Mouse (Mus musculus): ENCODE data around the gene Gm4450. TPM values are rescaled to one million over a fixed set of nuclear protein-coding genes. Genes with fewer than 3 reads are reported as not detected.
"Not testable (repeated sequence)": the region's sequence is repeated elsewhere in the genome, so short reads cannot be mapped to it uniquely, and the experiment has no call there.

The Gm4450 gene
- polyA plus RNA-seq, 1 experiment, result not detected

DNA sequence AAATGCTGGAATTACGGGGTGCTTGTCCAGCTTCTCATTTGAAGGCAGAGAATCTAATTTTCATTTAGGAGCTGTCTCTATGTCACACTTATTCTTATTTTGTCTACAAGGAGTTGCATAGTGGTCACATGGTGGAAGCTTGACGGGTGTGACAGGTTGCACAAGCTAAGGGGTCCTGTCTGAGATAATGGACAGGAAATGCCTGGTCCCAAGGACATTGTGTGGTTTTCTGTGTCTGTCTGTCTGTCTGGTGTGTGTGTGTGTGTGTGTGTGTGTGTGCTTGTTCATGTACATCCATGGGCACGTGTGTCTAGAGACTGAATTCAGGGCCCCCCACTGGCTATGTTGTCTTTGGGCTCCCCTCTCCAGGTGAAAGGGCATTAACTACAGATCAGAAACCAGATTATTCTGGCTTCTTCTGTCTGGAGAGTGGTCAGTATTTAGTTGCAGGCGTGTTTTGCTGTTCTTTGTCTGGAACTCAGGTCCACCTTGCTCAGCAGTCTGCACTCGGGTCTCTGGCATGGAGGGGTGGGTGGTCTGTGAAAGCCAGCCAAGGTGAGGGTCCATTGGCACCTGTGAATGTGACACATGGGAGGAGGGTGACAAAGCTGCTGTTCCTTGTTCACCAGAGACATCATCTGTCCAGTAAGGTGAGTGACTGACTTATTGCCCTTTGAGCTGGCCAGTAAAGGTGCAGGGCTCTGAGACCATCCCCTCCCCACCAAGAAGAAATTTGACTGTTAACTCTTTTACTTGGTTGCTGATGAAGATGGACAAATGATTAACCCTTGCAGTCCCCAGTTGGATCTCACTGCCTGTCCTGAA lies 40.3 kb downstream of the Gm4450 start:
- WGBS, result 87% methylated on average over 5 of the region's 5 CpGs
- Histone ChIP-seq H3K27me3 (ENCODE audit: control insufficient read depth, insufficient read depth, low read length) (no peaks in the 10 kb centered on the region), H3K4me3 (ENCODE audit: control insufficient read depth, insufficient read depth, low read length) (no peak overlapping the region), H3K4me1 (replicated peaks; ENCODE audit: control insufficient read depth, insufficient read depth, low read length) (peaks cover 10% of the 10 kb centered on the region), H3K36me3 (ENCODE audit: control insufficient read depth, insufficient read depth, low read length) (no peaks in the 10 kb centered on the region), H3K27ac (ENCODE audit: control insufficient read depth, insufficient read depth, low read length) (no peak overlapping the region)
- no peak for DNase-seq
- TF ChIP-seq CTCF (IDR thresholded peaks at IDR 0.05; ENCODE audit: borderline replicate concordance, control insufficient read depth, extremely low read depth, insufficient read depth, low read length, poor library complexity) (no peak), POLR2A (IDR thresholded peaks at IDR 0.05; ENCODE audit: control insufficient read depth, extremely low read depth, insufficient read depth, low read length, poor library complexity) (no peak)

DNA sequence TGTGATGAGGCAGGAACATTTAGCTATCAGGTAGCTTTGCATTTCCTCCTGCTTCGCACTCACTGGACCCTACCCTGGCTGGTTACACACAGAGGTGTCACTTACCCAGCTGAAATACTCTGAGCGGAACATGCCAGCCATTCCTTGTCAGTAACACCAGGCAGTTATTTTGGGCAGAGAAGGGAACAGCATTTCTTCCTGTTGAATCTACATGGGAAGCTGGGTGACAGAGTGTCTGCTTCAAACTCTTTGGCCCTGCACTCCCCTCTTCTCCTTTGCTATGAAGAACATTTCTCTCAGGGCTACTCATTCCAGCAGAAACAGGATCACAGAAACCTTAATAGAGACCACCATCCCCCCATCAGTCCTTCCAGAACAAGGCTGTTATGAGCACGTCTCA lies 42.6 kb downstream of the Gm4450 start:
- no peak overlapping the region for H3K27ac ChIP-seq (ENCODE audit: control insufficient read depth, insufficient read depth, low read length)
- no peaks in the 10 kb centered on the region for H3K27me3 ChIP-seq (ENCODE audit: control insufficient read depth, insufficient read depth, low read length)
- DNase-seq, result no peak
- peaks cover 10% of the 10 kb centered on the region for H3K4me1 ChIP-seq (replicated peaks; ENCODE audit: control insufficient read depth, insufficient read depth, low read length)
- no peak for TF ChIP-seq CTCF (IDR thresholded peaks at IDR 0.05; ENCODE audit: borderline replicate concordance, control insufficient read depth, extremely low read depth, insufficient read depth, low read length, poor library complexity)
- no peak for TF ChIP-seq POLR2A (IDR thresholded peaks at IDR 0.05; ENCODE audit: control insufficient read depth, extremely low read depth, insufficient read depth, low read length, poor library complexity)
- H3K4me3 ChIP-seq (ENCODE audit: control insufficient read depth, insufficient read depth, low read length), result no peak overlapping the region
- WGBS, result 96% methylated on average over 3 of the region's 3 CpGs
- H3K36me3 ChIP-seq (ENCODE audit: control insufficient read depth, insufficient read depth, low read length), result no peaks in the 10 kb centered on the region

DNA sequence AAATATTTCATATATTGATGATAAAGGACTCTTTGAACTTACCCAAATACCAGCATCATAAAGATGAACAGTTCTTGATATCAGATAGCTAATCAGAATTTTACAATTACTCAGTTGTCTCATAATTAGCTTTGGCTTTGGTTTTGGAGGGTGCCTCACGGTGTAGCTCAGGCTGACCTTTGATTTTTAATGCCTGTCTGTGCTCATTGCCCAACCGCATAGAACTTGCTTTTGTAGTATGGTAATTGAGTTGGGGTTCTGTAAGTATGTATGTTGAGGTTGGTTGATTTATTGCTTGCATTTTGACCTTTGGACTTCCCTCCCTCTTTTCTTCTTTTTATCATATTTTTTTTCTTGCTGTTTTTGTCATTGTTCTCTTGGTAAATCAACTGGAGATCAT lies 43.2 kb downstream of the Gm4450 start:
- Histone ChIP-seq H3K4me3 (ENCODE audit: control insufficient read depth, insufficient read depth, low read length) (no peak overlapping the region), H3K27me3 (ENCODE audit: control insufficient read depth, insufficient read depth, low read length) (no peaks in the 10 kb centered on the region), H3K4me1 (replicated peaks; ENCODE audit: control insufficient read depth, insufficient read depth, low read length) (peaks cover 10% of the 10 kb centered on the region), H3K27ac (ENCODE audit: control insufficient read depth, insufficient read depth, low read length) (no peak overlapping the region), H3K36me3 (ENCODE audit: control insufficient read depth, insufficient read depth, low read length) (no peaks in the 10 kb centered on the region)
- no peak for DNase-seq
- no peak for TF ChIP-seq CTCF (IDR thresholded peaks at IDR 0.05; ENCODE audit: borderline replicate concordance, control insufficient read depth, extremely low read depth, insufficient read depth, low read length, poor library complexity)
- no peak for TF ChIP-seq POLR2A (IDR thresholded peaks at IDR 0.05; ENCODE audit: control insufficient read depth, extremely low read depth, insufficient read depth, low read length, poor library complexity)
- 92% methylated on average over 2 of the region's 2 CpGs for WGBS

- WGBS, result 80% methylated on average over 17 of the region's 27 CpGs
- H3K27ac ChIP-seq (ENCODE audit: control insufficient read depth, insufficient read depth, low read length), result not testable (repeated sequence)
Observed at GRCm38 (mm10) chr3:98410619-98411580, 46.0 kb downstream of the Gm4450 start.

DNA sequence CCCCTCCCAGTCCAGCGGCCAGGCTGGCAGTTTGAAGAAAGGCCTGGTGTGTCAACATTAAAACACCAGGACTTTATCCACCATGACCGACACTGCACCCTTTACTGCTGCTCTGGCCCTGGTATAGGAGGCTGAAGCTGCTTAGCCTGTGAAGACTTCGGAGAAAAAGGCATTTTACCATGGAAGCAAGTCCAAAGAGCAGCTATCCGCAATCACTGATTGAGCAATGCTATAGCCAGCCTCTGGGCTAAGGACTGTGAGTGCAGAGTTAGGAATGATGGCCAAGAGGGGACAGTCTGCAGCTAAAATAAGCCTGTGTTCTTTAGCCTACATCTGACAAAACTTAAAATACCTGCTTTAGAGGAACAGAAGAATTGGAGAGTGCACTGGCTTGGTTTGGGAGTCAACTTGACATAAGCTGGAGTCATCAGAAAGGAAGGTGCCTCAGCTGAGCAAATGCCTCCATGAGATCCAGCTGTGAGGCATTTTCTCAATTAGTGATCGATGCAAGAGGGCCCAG lies 49.6 kb downstream of the Gm4450 start:
- H3K4me1 ChIP-seq (replicated peaks; ENCODE audit: control insufficient read depth, insufficient read depth, low read length); DNase-seq; H3K4me3 ChIP-seq (ENCODE audit: control insufficient read depth, insufficient read depth, low read length); H3K27me3 ChIP-seq (ENCODE audit: control insufficient read depth, insufficient read depth, low read length); H3K36me3 ChIP-seq (ENCODE audit: control insufficient read depth, insufficient read depth, low read length): not testable (repeated sequence)
- 74% methylated on average over 5 of the region's 5 CpGs for WGBS
- peak overlapping the region; percentile 68 for H3K27ac ChIP-seq (ENCODE audit: control insufficient read depth, insufficient read depth, low read length)

More at GRCm38 (mm10) chr3:98410619-98411580, 46.0 kb downstream of the Gm4450 start:
- H3K4me1 ChIP-seq (replicated peaks; ENCODE audit: control insufficient read depth, insufficient read depth, low read length); H3K36me3 ChIP-seq (ENCODE audit: control insufficient read depth, insufficient read depth, low read length); H3K27me3 ChIP-seq (ENCODE audit: control insufficient read depth, insufficient read depth, low read length); H3K4me3 ChIP-seq (ENCODE audit: control insufficient read depth, insufficient read depth, low read length); DNase-seq: not testable (repeated sequence)

- H3K4me1 ChIP-seq (replicated peaks; ENCODE audit: control insufficient read depth, insufficient read depth, low read length); H3K36me3 ChIP-seq (ENCODE audit: control insufficient read depth, insufficient read depth, low read length); H3K27me3 ChIP-seq (ENCODE audit: control insufficient read depth, insufficient read depth, low read length): not testable (repeated sequence)
- H3K27ac ChIP-seq (ENCODE audit: control insufficient read depth, insufficient read depth, low read length), result peak overlapping the region; percentile 90
- peak overlapping the region; percentile 6 for H3K4me3 ChIP-seq (ENCODE audit: control insufficient read depth, insufficient read depth, low read length)
- DNase-seq, result peak; percentile 74
- 6% methylated on average over 12 of the region's 12 CpGs for WGBS
Observed at GRCm38 (mm10) chr3:98406569-98407144, 50.3 kb downstream of the Gm4450 start.

DNA sequence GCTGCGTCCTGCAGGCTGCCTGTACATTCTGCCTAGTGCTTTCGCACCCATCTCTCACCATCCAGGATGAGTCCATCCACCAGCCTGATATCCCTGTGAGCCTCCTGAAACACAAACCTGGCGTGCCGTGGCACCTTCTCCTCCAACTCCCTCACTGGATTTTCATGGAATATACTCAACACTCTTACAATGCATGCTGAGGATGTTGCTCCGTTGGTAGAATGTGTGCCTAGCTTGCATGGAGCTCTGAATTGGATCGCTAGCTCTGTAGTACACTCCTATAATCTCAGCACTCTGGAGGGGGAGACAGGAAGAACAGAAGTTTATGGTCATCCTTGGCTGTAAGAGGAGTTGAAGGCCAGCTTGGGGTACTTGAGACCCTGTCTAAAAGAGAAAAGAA lies 51.0 kb downstream of the Gm4450 start:
- H3K4me1 ChIP-seq (replicated peaks; ENCODE audit: control insufficient read depth, insufficient read depth, low read length); H3K36me3 ChIP-seq (ENCODE audit: control insufficient read depth, insufficient read depth, low read length); H3K4me3 ChIP-seq (ENCODE audit: control insufficient read depth, insufficient read depth, low read length); H3K27ac ChIP-seq (ENCODE audit: control insufficient read depth, insufficient read depth, low read length); DNase-seq; H3K27me3 ChIP-seq (ENCODE audit: control insufficient read depth, insufficient read depth, low read length): not testable (repeated sequence)
- 92% methylated on average over 6 of the region's 6 CpGs for WGBS

- 91% methylated on average over 9 of the region's 9 CpGs for WGBS
- not testable (repeated sequence) for H3K27me3 ChIP-seq (ENCODE audit: control insufficient read depth, insufficient read depth, low read length); H3K4me3 ChIP-seq (ENCODE audit: control insufficient read depth, insufficient read depth, low read length); H3K27ac ChIP-seq (ENCODE audit: control insufficient read depth, insufficient read depth, low read length); H3K4me1 ChIP-seq (replicated peaks; ENCODE audit: control insufficient read depth, insufficient read depth, low read length); H3K36me3 ChIP-seq (ENCODE audit: control insufficient read depth, insufficient read depth, low read length); DNase-seq
Observed at GRCm38 (mm10) chr3:98404268-98404895, 52.5 kb downstream of the Gm4450 start.

All from thymus, adult 2 months (tissue).